Mouse (Mus musculus): Measurements from ENCODE around the gene Ccdc130.
"Not testable (repeated sequence)": the region's sequence is repeated elsewhere in the genome, so short reads cannot be mapped to it uniquely, and the experiment has no call there.

The Ccdc130 gene

DNA sequence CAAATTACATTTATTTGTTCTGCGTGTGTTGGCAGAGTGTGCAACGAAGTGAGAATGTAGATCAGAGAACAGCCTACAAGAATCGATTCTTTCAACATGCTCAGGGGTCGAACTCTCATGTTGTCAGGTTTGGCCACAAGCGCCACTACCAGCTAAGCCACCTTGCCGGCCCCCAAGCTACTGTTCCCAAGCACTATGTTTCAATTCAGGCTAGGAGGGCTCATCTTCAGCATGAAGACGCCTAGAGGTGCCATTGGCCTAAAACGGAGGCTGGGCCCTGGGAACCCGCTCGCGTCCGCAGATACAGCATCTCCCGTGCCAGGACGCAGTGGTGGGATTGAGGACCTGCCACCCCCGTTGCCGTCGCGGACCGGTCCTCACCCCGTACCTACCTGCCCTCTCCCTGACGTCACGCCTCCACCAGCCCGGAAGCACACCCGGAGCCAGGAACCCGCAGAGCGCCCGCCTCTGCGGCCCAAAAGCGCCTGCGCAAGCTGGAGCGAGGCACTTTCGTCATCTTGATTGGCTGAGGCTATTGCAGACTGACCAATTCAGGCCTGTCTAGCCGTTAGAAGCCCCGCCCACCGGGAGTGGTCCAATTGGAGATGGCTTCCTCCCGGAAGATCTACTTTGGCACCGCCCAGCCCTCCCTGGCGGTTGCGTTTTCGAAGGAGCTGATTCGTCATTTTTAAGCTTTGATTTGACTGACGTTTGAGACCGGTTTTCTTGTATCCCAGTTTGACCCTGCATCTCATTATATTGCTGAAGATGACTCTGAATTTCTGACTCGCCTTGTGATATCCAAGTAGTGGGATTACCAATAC, at the start of gene Ccdc130:
TSS of gene Ccdc130 (minus strand) at position 431 of the 824 bp plus-strand sequence.
- peak; percentile 100 for DNase-seq

GRCm38 (mm10) chr8:84308376-84308775, 38.2 kb upstream of the Ccdc130 start:
- no peak for DNase-seq

DNA sequence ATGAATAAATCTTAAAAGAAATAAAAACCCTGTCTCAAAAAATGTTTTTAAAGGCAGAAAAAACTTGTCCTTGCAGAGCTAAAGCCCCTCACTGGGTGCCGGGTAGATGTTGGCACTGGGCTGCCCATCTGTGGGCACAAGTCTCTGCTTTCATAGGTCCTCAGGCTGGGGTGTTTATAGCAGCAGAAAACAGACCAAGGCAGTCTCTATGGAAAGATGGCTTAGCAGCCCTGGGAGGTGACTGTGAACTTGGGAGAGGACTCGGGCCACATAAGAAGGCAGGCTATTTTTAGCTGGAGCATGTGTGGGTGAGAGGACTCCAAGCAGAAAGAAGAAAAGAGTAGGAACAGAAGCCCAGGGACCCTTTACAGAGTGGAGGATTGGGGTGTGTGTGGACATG, 33.8 kb upstream of the Ccdc130 start:
- DNase-seq, result no peak

DNA sequence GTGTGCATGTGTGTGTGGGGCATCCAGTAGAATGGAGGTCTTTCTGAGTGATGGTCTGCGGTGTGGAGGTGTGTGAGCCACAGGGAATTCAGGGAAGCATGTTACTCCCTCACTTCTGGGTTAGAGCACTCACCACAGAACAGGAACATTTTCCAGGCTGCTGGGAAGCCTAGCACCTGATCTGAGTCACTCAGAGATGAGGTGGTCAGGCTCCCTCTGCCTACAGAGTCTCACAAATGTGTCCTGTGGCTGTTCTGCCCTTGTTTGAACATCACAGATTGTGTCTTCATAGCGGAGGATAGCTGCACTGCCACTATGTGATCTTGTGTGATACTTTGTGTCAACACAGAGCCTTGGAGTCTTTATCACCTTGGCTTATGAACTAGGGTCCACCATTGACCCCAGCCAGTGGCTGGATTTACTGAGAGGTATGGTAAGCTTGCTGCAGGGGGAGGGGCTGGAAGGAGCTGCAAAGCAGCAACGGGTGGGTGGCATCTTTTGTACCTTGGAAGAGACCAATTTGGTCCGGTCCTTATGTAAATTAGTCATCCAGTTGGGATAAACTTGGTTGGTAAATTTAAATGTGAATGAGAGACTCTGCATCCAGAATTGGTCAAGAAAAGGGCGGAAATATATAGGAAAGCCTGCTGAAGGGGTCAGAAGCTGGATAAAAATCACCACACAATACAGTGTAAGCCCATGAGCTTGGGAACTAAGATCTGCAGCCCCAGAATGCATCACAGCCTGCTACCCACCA, 27.0 kb upstream of the Ccdc130 start:
- DNase-seq, result no peak

GRCm38 (mm10) chr8:84291688-84292087, 21.5 kb upstream of the Ccdc130 start:
- peak; percentile 75 for DNase-seq

DNA sequence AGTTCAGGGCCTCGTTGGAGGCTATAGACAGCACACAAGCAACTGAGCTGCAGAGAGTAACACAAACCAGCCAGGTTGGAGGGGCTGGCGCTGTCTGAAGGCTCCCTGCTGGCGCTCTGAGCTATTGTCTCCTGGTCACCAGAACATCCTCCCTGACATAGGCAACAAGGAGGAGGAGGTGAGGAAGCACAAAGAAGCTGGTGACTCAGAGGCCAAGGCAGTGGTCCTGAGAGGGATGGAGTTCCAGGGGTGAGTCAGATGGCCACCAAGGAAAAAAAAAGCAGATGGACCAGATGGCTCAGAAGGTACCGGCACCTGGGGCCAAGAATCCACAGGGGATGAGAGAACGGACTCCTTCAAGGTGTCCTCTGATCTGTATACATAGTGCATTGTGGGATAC, 20.9 kb upstream of the Ccdc130 start:
- peak; percentile 66 for DNase-seq

- peak; percentile 35 for DNase-seq
Measured at GRCm38 (mm10) chr8:84288892-84289291, 18.7 kb upstream of the Ccdc130 start.

GRCm38 (mm10) chr8:84285665-84286064, 15.5 kb upstream of the Ccdc130 start:
- not testable (repeated sequence) for DNase-seq

DNA sequence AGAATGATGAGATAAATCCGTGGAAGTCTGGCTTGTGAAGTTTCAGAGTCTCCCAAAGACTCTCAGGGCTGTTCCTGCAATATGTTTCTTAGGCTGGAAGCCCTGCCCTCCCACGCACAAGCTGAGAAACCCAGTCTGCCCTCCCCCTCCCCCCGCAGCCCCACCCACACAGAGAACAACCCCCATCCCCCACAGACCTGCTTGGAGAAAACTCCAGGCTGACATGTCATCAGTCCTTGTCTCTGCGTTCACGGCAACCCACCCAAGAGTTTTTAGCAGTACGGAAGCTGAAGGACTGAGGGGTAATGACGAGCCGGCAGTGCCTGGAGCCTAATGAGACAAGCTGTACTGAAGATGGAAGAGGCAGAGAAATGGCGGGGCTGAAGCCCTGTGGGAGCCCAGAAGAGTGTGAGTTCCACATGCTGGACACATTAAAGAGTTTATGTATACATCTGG, 14.5 kb upstream of the Ccdc130 start:
- DNase-seq, result no peak

- no peak for DNase-seq
Measured at GRCm38 (mm10) chr8:84280777-84281176, 10.6 kb upstream of the Ccdc130 start.

GRCm38 (mm10) chr8:84276447-84276846, 6.3 kb upstream of the Ccdc130 start:
- no peak for DNase-seq

DNA sequence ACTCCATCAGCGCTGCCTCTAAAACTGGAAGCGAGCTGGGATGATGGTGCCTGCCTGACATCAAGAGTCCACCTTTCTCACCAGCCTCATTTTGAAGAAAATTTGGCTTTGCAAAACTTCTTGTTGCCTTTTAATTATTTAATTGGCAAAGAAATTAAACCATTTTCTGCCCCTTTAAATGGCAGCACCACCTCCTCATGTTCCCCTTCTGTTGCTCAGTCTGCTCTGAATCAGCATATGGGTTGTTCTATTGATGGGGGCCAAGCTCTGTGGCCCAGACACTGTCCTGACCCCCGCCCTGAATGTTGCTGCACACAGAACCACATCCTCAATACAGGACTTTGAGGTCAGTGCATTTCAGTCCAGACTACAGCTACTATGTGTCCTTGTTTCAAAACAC, 3.8 kb upstream of the Ccdc130 start:
- no peak for DNase-seq

DNA sequence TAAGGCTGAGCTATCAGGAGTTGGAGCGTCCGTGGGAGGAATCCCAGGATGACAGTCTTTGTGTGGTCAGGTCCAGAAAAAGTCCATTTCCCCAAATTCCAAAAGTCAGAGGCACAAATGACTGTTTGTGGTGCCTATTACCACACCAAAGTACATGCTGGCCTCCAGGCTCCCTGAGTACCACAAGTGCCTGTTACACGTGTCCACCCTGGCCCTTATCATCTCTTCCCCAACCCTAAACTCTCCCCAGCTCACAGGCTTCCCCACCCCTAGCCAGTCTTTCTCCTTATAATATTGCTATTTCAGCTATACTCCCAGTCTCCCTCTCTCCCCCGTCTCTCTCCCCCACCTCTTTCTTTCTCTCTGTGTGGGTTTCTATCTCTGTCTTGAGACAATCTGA, 2.1 kb upstream of the Ccdc130 start:
- DNase-seq, result no peak

DNA sequence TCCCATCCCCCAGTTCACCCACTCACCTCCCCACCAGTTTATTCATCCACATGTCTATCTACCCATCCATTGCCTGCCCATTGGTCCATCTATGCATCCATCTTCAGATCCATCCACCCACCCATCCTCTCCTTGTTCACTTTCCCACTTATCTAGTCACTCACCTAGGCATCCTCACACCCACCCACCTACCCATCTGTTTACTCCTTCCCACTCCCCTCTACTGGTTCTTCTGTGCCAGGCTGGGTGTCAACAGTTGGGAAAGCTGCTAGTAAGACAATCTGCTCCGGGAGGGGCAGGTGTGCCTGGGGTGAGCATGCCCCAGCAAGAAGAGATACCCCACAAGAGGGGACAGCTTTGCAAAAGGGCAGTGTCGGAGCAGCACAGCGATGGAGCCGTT, 9.1 kb downstream of the Ccdc130 start:
- DNase-seq, result no peak

DNA sequence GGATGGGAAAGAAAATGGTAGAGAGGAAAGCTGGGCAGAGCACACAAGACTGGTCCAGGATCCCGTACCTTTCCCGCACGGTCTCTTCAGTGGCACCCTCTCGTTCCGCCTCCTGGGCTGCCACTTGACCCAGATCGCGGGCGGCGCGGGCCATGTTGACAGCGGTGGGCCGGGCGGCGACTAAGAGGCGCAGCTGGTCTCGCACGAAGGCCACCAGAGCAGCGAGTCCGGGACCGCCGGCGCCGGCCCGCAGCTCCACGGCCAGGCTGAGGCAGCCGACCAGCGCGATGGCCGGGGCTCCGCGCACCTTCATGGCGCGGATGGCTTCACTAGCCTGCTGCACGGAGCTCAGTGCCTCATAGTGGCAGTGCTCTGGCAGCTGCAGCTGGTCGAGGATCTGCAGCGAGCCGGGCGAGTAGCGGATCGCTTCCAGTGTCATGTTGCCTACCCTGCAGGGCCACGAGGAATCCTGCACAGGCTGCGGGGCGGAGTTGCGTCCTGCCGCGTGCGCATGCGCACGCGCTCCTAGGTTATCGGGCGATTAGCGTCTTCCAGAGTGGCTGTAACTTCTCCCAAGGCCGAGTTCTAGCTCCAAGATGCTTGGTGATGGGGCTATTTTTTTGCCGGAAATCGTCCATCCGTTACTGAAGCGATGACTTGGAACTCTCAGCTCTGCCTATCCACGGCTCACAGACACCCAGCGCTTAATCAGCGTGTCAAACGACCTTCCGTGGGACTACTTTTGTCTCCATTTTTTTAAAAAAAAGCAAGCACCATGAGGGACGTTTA, 13.2 kb downstream of the Ccdc130 start, which contains the start of gene Mri1:
TSS of gene Mri1 (minus strand) at position 505 of the 789 bp plus-strand sequence.
- peak; percentile 80 for DNase-seq

DNA sequence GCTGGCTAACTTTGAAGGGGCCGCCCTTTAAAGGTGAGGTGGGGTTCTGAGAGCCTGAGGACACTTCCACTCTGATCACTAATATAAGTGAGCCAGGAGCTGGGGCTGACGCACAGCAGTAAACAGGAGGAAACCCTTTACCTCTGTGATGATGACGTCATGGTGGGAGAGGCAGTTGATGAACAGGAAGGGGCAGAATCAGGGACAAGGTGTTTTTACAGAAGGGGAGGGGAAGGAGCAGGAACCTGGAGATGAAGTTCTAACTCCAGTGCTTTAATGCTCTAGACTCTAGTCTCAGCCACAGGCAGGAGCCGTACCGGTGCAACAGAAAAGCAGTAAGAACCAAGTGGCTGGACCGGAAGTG, 13.7 kb downstream of the Ccdc130 start:
- no peak for DNase-seq

DNA sequence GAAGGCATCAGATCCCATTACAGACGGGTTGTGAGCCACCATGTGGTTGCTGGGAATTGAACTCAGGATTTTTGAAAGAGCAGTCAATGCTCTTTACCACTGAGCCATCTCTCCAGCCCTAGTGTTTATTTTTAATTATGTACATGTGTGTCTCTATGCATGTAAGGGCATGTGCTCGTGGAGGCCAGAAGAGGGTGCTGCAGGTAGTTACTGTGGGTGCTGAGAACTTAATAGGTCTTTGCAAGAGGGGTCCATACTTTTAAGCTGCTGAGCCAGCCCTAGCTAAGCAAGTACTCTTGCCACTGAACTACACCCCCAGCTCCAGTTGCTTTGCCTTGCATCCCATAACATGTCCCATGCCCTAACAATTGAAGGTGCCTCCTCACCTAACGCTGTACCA, 14.3 kb downstream of the Ccdc130 start:
- no peak for DNase-seq

DNA sequence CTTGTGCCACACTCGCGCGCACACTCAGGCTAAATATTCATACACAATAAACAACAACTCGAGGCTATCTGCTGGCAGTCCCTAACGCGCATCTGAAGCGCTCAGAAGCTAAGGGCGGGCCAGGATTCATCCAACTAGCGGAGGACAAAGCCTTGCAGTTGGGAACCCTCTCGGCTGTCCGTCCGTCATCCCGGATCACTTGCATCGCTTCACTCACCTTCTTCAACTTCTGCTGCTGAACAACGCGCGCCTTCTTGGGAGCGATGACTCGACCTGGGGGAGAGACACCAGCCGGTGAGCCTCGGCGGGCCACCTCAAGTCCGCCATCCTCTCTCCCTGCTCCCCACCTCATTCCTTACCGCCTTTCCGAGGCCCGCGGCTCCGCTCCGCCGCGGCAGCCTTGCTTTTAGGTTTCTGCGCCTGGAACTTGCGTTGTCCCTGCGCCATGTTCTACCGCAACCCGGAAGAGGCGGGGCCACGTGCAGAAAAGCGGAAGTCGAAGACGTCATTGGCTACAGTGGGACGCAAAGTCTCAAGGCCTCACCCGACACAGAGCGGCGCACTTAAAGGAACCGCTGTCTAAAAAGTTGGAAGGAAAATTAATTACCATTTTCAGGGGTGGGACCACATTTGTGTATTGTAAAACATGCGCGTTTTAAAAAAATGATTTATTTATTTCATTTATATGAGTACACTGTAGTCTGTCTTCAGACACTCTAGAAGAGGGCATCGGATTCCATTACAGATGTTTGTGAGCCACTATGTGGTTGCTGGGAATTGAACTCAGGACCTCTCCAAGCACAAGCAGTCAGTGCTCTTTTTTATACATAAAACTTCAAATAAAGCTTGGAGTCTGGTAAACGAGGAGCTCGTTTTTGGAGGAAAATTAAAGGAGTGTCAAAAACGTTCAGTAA, 20.7 kb downstream of the Ccdc130 start, which contains the start of gene D8Ertd738e:
TSS of gene D8Ertd738e (minus strand) at position 463 of the 914 bp plus-strand sequence.
- peak; percentile 77 for DNase-seq

GRCm38 (mm10) chr8:84241821-84242220, 28.4 kb downstream of the Ccdc130 start:
- no peak for DNase-seq

- DNase-seq, result no peak
Measured at GRCm38 (mm10) chr8:84241167-84241566, 29.0 kb downstream of the Ccdc130 start.

- DNase-seq, result no peak
Measured at GRCm38 (mm10) chr8:84237542-84238229, 32.5 kb downstream of the Ccdc130 start.

Measured in cerebellum, adult 11 months (tissue).